Mouse (Mus musculus) mature B cell (primary cell): ENCODE data around the gene Creb5.

Experiments used
- in situ Hi-C: fragments of 300-500 bp; cut with MboI; formaldehyde crosslinking; loops from 2 replicates; pipeline ENCODE4 v1.14.3; 2019

Creb5 gene

GRCm38 (mm10) chr6:53429891-53430290 is 142.8 kb downstream of the Creb5 start:
- in situ Hi-C loops: no loop called here

GRCm38 (mm10) chr6:53445862-53446460 is 158.9 kb downstream of the Creb5 start:
- in situ Hi-C loops: no loop called here

- in situ Hi-C loops: no loop called here
These were observed 160.4 kb downstream of the Creb5 start for GRCm38 (mm10) chr6:53447479-53447878.

- in situ Hi-C loops: no loop called here
These were observed 161.3 kb downstream of the Creb5 start for GRCm38 (mm10) chr6:53448317-53448870.

- in situ Hi-C loops: no loop called here
These were observed 162.5 kb downstream of the Creb5 start for GRCm38 (mm10) chr6:53449437-53450173.

GRCm38 (mm10) chr6:53450494-53450893 is 163.4 kb downstream of the Creb5 start:
- in situ Hi-C loops: no loop called here

- in situ Hi-C loops: no loop called here
These were observed 165.2 kb downstream of the Creb5 start for GRCm38 (mm10) chr6:53452240-53452639.

- in situ Hi-C loops: no loop called here
These were observed 168.4 kb downstream of the Creb5 start for GRCm38 (mm10) chr6:53455442-53455841.

- in situ Hi-C loops: no loop called here
These were observed 169.0 kb downstream of the Creb5 start for GRCm38 (mm10) chr6:53456111-53456510.

GRCm38 (mm10) chr6:53459995-53460747 is 173.1 kb downstream of the Creb5 start:
- in situ Hi-C loops: no loop called here

GRCm38 (mm10) chr6:53461056-53461455 is 174.0 kb downstream of the Creb5 start:
- in situ Hi-C loops: no loop called here

- in situ Hi-C loops: no loop called here
These were observed 175.0 kb downstream of the Creb5 start for GRCm38 (mm10) chr6:53461775-53462770.

GRCm38 (mm10) chr6:53462802-53463201 is 175.7 kb downstream of the Creb5 start:
- in situ Hi-C loops: no loop called here

GRCm38 (mm10) chr6:53463261-53463813 is 176.3 kb downstream of the Creb5 start:
- in situ Hi-C loops: no loop called here

- in situ Hi-C loops: no loop called here
These were observed 182.1 kb downstream of the Creb5 start for GRCm38 (mm10) chr6:53469204-53469603.

- in situ Hi-C loops: no loop called here
These were observed 182.6 kb downstream of the Creb5 start for GRCm38 (mm10) chr6:53469703-53470102.

- in situ Hi-C loops: no loop called here
These were observed 183.5 kb downstream of the Creb5 start for GRCm38 (mm10) chr6:53470559-53470958.

GRCm38 (mm10) chr6:53470999-53471591 is 184.0 kb downstream of the Creb5 start:
- in situ Hi-C loops: no loop called here

- in situ Hi-C loops: no loop called here
These were observed 185.7 kb downstream of the Creb5 start for GRCm38 (mm10) chr6:53472751-53473150.

GRCm38 (mm10) chr6:53477501-53477900 is 190.4 kb downstream of the Creb5 start:
- in situ Hi-C loops: no loop called here

- in situ Hi-C loops: no loop called here
These were observed 203.8 kb downstream of the Creb5 start for GRCm38 (mm10) chr6:53490917-53491316.
